Mouse (Mus musculus) testis, adult 2 months (tissue): Measurements from ENCODE around the gene Mrpl52. TPM values are rescaled to one million over a fixed set of nuclear protein-coding genes. Genes with fewer than 3 reads are reported as not detected.

ENCODE experiments used
- H3K27ac ChIP-seq: fragments of 200-500 bp; 2 replicates; pipeline ENCODE4 v1.5.1; 2012; ENCODE audit warnings: low read depth, low read length; ENCODE audit not compliant: control insufficient read depth, insufficient read depth
- H3K27me3 ChIP-seq: fragments of 200-500 bp; 2 replicates; pipeline ENCODE4 v1.6.1; 2012; ENCODE audit warnings: mild to moderate bottlenecking, low read length, moderate library complexity; ENCODE audit not compliant: control insufficient read depth, insufficient read depth
- H3K36me3 ChIP-seq: fragments of 200-500 bp; 2 replicates; pipeline ENCODE4 v1.6.1; 2012; ENCODE audit warnings: mild to moderate bottlenecking, low read length; ENCODE audit not compliant: control insufficient read depth, insufficient read depth
- H3K4me1 ChIP-seq: fragments of 200-500 bp; 2 replicates; pipeline ENCODE4 v1.6.1; 2012; ENCODE audit warnings: low read length; ENCODE audit not compliant: control insufficient read depth, insufficient read depth
- H3K4me3 ChIP-seq: fragments of 200-500 bp; 2 replicates; pipeline ENCODE4 v1.5.1; 2012; ENCODE audit warnings: low read depth, mild to moderate bottlenecking, low read length, moderate library complexity, mixed read lengths; ENCODE audit not compliant: control insufficient read depth
- CTCF ChIP-seq: fragments of 200-500 bp; IDR thresholded peaks from 2 replicates; pipeline ENCODE4 v1.5.1; 2012; ENCODE audit warnings: low read depth, mild to moderate bottlenecking, inconsistent platforms, low read length, moderate library complexity; ENCODE audit not compliant: control insufficient read depth, insufficient read depth, insufficient replicate concordance
- POLR2A ChIP-seq: fragments of 200-500 bp; IDR thresholded peaks from 2 replicates; pipeline ENCODE4 v1.6.1; 2012; ENCODE audit warnings: low read depth, mild to moderate bottlenecking, inconsistent platforms, low read length, moderate library complexity; ENCODE audit not compliant: control insufficient read depth
- polyA plus RNA-seq: library from polyadenylated mRNA; depleted of rRNA; stranded (reverse); fragments of >200 nt; gene quantifications from 2 replicates; pipeline ENCODE4 v1.2.3, GENCODE M21; 2012

The Mrpl52 gene
- polyA plus RNA-seq, 1 experiment = 85.4 TPM

DNA sequence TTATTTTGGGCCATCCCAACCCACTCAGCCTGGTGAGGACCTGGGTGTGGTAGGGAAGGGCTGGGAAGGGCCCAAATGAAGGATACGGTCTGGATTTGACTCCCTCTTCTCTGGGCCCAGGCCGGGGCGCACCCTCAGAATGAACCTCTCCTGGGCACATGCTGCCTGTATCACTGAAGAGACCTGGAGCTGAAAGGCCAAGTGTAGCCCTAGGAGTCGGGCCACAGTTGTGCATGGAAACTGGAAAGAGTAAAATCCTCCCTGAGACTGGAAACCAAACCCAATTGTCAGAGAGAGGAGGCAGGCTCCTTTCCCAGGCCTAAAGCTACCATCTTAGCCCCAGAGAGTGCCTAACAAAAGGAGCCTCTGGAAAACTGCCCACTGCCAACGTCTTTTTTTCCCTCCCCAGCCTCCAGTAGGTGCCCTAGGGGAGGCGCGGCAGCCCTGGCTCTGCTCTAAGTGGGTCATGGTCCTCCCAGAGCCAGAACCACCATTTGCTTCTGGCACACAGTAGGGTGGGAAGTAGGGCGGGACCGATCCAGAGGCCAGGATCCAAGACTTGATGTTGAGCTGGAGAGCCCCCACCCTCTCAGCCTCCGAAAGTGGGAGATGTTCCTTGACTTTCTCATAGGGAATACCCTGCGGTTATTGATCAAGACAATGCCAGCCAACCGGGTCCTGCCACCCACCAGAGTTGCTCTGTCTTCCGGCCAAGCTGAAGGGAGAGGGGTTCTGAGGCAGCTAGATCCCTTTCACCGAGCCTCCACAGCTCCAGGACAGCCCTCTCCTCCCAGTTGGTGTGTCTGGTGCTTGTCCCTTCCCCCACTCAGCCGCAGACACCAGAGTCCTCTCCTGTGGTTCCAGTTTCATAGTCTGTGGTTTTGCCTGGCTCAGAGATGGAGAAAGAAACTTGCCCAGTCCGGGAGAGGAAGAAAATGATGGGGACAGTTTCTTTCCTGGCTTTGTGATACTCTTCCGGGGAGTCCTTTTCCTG, 6.4 kb downstream of the Mrpl52 start:
- Histone ChIP-seq H3K27ac (no peak overlapping the region), H3K4me3 (peak overlapping the region; percentile 79), H3K36me3 (no peaks in the 10 kb centered on the region), H3K27me3 (no peaks in the 10 kb centered on the region), H3K4me1 (peaks cover 13% of the 10 kb centered on the region)
- TF ChIP-seq POLR2A = no peak

DNA sequence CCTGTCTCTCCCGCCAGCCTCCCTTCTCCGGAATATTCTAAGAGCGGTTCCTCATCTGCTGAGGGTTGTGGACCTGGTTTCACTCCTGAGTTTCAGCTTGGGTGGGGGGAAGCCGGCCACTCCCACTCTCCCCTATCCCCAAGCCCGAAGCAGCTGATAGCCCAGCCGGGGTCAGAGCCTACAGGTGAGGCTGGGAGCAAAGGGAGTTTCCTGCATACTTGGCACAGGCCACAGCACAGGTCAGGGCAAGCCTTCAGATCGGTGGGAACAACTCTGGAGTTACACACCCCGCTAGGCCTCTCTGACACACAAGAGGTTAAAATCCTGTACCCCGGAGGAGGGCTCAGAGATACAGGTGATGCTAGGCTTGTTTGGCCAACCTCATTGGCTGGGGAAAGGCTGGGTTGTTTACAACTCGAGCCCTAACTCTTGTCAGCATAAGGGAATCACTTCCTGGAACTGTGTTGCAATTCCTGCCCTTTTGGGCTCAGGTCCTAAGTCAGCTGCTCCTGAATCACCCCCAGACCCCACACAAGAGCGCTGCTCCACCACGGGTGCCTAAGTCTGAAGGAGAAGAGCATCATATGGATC, 7.3 kb downstream of the Mrpl52 start:
- H3K4me1 ChIP-seq = peaks cover 13% of the 10 kb centered on the region
- TF ChIP-seq CTCF (no peak), POLR2A (no peak)
- H3K36me3 ChIP-seq = no peaks in the 10 kb centered on the region
- H3K4me3 ChIP-seq = no peak overlapping the region
- no peaks in the 10 kb centered on the region for H3K27me3 ChIP-seq
- H3K27ac ChIP-seq = no peak overlapping the region

DNA sequence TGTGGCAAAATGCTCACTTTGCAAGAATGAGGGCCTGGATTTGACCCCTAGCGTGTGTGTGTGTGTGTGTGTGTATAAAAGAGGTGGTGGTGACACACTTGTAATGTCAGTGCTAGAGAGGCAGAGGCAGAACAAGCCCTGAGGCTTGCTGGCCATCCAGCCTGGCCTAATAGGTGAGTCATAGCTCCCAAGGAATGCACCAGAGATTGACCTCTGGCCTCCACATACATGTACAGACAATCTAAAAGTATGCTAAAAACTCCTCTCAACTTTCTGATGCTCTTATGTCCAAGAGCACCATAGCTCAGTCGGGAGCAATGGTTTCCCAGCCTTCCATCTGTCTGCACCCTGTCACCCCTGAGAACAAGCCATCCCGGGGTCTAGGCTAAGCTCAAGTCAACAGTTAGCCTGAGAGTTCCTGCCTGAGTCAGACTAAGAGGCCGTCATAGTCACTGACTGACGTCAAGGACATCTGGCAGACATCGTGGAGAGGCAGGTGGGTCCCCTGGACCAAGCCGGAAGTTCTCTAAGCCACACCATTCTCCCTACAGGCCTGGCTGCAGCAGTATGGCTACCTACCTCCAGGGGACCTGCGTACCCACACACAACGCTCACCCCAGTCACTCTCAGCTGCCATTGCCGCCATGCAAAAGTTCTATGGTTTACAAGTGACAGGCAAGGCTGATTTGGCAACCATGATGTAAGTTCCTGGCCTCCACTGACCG, 8.6 kb downstream of the Mrpl52 start:
- TF ChIP-seq CTCF (no peak), POLR2A (no peak)
- H3K36me3 ChIP-seq = no peaks in the 10 kb centered on the region
- peaks cover 13% of the 10 kb centered on the region for H3K4me1 ChIP-seq
- no peak overlapping the region for H3K27ac ChIP-seq
- no peak overlapping the region for H3K4me3 ChIP-seq
- no peaks in the 10 kb centered on the region for H3K27me3 ChIP-seq

GRCm38 (mm10) chr14:54439155-54439554, 12.4 kb downstream of the Mrpl52 start:
- peaks cover 8% of the 10 kb centered on the region for H3K4me1 ChIP-seq
- TF ChIP-seq POLR2A = no peak
- no peak for TF ChIP-seq CTCF
- H3K27ac ChIP-seq = no peak overlapping the region
- no peaks in the 10 kb centered on the region for H3K36me3 ChIP-seq
- no peaks in the 10 kb centered on the region for H3K27me3 ChIP-seq
- H3K4me3 ChIP-seq = no peak overlapping the region

DNA sequence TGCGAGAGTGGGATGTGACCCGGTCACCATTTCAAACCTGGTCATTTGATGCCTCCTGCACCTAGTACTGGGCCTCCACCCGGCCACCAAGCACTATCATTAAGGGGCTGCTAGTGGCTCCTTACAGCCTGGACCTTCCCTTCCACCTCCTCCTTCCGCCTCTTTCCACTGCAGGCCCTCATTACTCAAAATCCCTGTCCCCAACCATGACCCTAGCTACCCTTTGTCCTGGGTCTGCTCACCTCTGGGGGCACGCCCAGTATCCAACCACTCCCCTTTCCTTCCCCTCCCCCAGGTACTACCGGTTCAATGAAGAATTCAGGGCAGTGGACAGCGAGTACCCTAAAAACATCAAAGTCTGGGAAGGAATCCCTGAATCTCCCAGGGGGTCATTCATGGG, 12.9 kb downstream of the Mrpl52 start:
- no peaks in the 10 kb centered on the region for H3K27me3 ChIP-seq
- no peak overlapping the region for H3K4me3 ChIP-seq
- TF ChIP-seq CTCF (no peak), POLR2A (no peak)
- no peaks in the 10 kb centered on the region for H3K36me3 ChIP-seq
- no peak overlapping the region for H3K27ac ChIP-seq
- peaks cover 10% of the 10 kb centered on the region for H3K4me1 ChIP-seq

- no peaks in the 10 kb centered on the region for H3K27me3 ChIP-seq
- H3K4me1 ChIP-seq = peaks cover 10% of the 10 kb centered on the region
- no peak for TF ChIP-seq POLR2A
- no peak for TF ChIP-seq CTCF
- H3K4me3 ChIP-seq = no peak overlapping the region
- H3K27ac ChIP-seq = no peak overlapping the region
- no peaks in the 10 kb centered on the region for H3K36me3 ChIP-seq
Observed at GRCm38 (mm10) chr14:54440538-54440937, 13.8 kb downstream of the Mrpl52 start.

GRCm38 (mm10) chr14:54441365-54441764, 14.7 kb downstream of the Mrpl52 start:
- Histone ChIP-seq H3K27ac (no peak overlapping the region), H3K36me3 (no peaks in the 10 kb centered on the region), H3K27me3 (no peaks in the 10 kb centered on the region), H3K4me3 (no peak overlapping the region), H3K4me1 (peaks cover 10% of the 10 kb centered on the region)
- no peak for TF ChIP-seq CTCF
- no peak for TF ChIP-seq POLR2A
